Mouse (Mus musculus): ENCODE results near the gene Gpr179. TPM values are rescaled to one million over a fixed set of nuclear protein-coding genes. Genes with fewer than 3 reads are reported as not detected.
"Not testable (repeated sequence)": the region's sequence is repeated elsewhere in the genome, so short reads cannot be mapped to it uniquely, and the experiment has no call there.

Gpr179 gene
- polyA plus RNA-seq, 1 experiment from 2014 or later: 0.19 TPM

GRCm38 (mm10) chr11:97333896-97334295 lies 18.0 kb downstream of the Gpr179 start:
- Histone ChIP-seq H3K4me3 (replicated peaks; ENCODE audit: low read length) (no peak overlapping the region), H3K27me3 (replicated peaks; ENCODE audit: control insufficient read depth, insufficient read depth, low read length) (no peaks in the 10 kb centered on the region), H3K9ac (replicated peaks; ENCODE audit: low read depth, low read length) (no peak overlapping the region), H3K27ac (ENCODE audit: low read length) (no peak overlapping the region), H3K4me1 (replicated peaks; ENCODE audit: control insufficient read depth, insufficient read depth, low read length) (peaks cover 8% of the 10 kb centered on the region), H3K36me3 (ENCODE audit: control insufficient read depth, insufficient read depth) (peaks cover 6% of the 10 kb centered on the region; the same call in 1 of the 2 replicates), H3K9me3 (ENCODE audit: control insufficient read depth, low read length) (no peaks in the 10 kb centered on the region), H3K4me2 (ENCODE audit: low read length) (no peak overlapping the region)
- 67% methylated on average over 1 of the region's 1 CpGs for WGBS
- no peak for ATAC-seq

- WGBS: 52% methylated on average over 9 of the region's 9 CpGs
- Histone ChIP-seq H3K4me3 (replicated peaks; ENCODE audit: low read length) (no peak overlapping the region), H3K27ac (ENCODE audit: low read length) (no peak overlapping the region), H3K9me3 (ENCODE audit: control insufficient read depth, low read length) (no peaks in the 10 kb centered on the region), H3K9ac (replicated peaks; ENCODE audit: low read depth, low read length) (no peak overlapping the region), H3K4me1 (replicated peaks; ENCODE audit: control insufficient read depth, insufficient read depth, low read length) (no peaks in the 10 kb centered on the region), H3K4me2 (ENCODE audit: low read length) (no peak overlapping the region), H3K27me3 (replicated peaks; ENCODE audit: control insufficient read depth, insufficient read depth, low read length) (no peaks in the 10 kb centered on the region), H3K36me3 (ENCODE audit: control insufficient read depth, insufficient read depth) (peaks cover 6% of the 10 kb centered on the region; the same call in 1 of the 2 replicates)
- ATAC-seq: no peak
Observed at GRCm38 (mm10) chr11:97333044-97333443, 18.8 kb downstream of the Gpr179 start.

DNA sequence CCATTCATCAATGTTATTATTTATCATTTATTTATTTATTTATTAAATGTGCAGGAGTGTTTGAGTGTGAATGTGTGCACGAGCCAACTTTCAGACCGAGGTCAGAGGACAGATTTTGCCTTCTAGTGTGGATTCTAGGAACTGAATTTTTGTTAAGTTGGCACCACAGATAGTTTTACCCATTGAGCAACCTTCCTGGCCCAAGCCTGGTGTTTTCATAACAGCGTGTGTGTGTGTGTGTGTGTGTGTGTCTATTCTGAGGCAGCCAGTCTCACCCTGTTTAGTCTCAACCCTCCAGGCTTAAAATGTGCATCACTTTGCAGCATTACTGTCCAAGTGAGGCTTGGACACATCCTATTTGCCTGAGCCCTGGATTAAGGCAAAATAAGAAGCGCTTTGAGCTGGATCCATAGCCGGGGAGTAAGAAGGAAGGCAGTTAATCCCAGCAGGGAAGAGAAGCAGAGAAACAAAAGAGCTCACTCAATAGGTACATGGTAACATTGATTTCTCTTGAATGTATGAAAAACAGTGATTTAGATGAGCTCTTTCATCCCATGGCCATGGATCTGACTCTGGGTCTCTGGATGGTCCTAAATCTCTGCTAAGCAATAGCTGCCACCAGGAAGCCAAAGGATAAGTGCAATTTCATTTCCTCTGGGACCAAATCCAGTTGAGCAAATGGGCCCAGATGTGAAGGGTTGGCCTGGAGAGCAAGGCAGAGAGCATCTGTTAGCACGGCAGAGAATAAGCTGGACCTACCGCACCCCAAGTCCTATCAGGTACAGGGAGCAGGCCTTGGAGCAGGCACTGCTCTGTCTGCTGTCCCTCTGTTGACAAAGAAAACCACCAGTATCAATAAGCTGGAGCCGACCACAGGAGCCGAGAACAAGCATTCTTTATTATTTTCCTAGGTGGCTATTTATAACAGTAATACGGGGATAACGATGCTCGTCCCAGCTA lies 20.4 kb downstream of the Gpr179 start:
- WGBS: 54% methylated on average over 12 of the region's 12 CpGs
- Histone ChIP-seq H3K4me3 (replicated peaks; ENCODE audit: low read length) (no peak overlapping the region), H3K27ac (ENCODE audit: low read length) (no peak overlapping the region), H3K4me1 (replicated peaks; ENCODE audit: control insufficient read depth, insufficient read depth, low read length) (no peaks in the 10 kb centered on the region), H3K27me3 (replicated peaks; ENCODE audit: control insufficient read depth, insufficient read depth, low read length) (no peaks in the 10 kb centered on the region), H3K4me2 (ENCODE audit: low read length) (no peak overlapping the region), H3K36me3 (ENCODE audit: control insufficient read depth, insufficient read depth) (peaks cover 6% of the 10 kb centered on the region; the same call in 1 of the 2 replicates), H3K9ac (replicated peaks; ENCODE audit: low read depth, low read length) (no peak overlapping the region), H3K9me3 (ENCODE audit: control insufficient read depth, low read length) (no peaks in the 10 kb centered on the region)
- no peak for ATAC-seq

GRCm38 (mm10) chr11:97330315-97330714 lies 21.6 kb downstream of the Gpr179 start:
- no peaks in the 10 kb centered on the region for H3K4me1 ChIP-seq (replicated peaks; ENCODE audit: control insufficient read depth, insufficient read depth, low read length)
- H3K9ac ChIP-seq (replicated peaks; ENCODE audit: low read depth, low read length): no peak overlapping the region
- no peaks in the 10 kb centered on the region for H3K27me3 ChIP-seq (replicated peaks; ENCODE audit: control insufficient read depth, insufficient read depth, low read length)
- H3K27ac ChIP-seq (ENCODE audit: low read length): no peak overlapping the region
- no peak overlapping the region for H3K4me2 ChIP-seq (ENCODE audit: low read length)
- no peak for ATAC-seq
- 93% methylated on average over 1 of the region's 1 CpGs for WGBS
- peaks cover 13% of the 10 kb centered on the region for H3K36me3 ChIP-seq (ENCODE audit: control insufficient read depth, insufficient read depth)
- H3K9me3 ChIP-seq (ENCODE audit: control insufficient read depth, low read length): no peaks in the 10 kb centered on the region
- H3K4me3 ChIP-seq (replicated peaks; ENCODE audit: low read length): no peak overlapping the region

GRCm38 (mm10) chr11:97328148-97328547 lies 23.7 kb downstream of the Gpr179 start:
- Histone ChIP-seq H3K4me1 (replicated peaks; ENCODE audit: control insufficient read depth, insufficient read depth, low read length) (no peaks in the 10 kb centered on the region), H3K9ac (replicated peaks; ENCODE audit: low read depth, low read length) (no peak overlapping the region), H3K27me3 (replicated peaks; ENCODE audit: control insufficient read depth, insufficient read depth, low read length) (no peaks in the 10 kb centered on the region), H3K27ac (ENCODE audit: low read length) (no peak overlapping the region), H3K4me2 (ENCODE audit: low read length) (no peak overlapping the region), H3K9me3 (ENCODE audit: control insufficient read depth, low read length) (no peaks in the 10 kb centered on the region), H3K36me3 (ENCODE audit: control insufficient read depth, insufficient read depth) (peaks cover 20% of the 10 kb centered on the region), H3K4me3 (replicated peaks; ENCODE audit: low read length) (no peak overlapping the region)
- WGBS: 24% methylated on average over 9 of the region's 9 CpGs
- no peak for ATAC-seq

DNA sequence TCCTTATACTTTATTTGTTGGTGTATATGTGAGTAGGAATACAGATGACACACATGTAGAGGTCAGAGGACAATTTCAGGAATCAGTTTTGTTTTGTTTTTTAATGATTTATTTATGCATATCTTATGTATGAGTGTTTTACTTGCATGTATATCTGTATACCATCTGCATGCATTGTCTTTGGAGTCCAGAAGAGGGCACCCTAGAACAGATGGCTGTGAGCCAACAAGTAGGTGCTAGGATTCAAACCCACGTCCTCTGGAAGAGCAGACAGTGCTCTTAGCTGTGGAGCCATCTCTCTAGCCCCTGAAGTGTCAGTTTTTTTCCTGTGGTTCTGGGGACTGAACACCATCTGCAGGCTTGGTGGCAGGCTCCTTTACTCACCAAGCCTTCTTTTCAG lies 26.7 kb downstream of the Gpr179 start:
- no peak for ATAC-seq
- Histone ChIP-seq H3K36me3 (ENCODE audit: control insufficient read depth, insufficient read depth) (peaks cover 20% of the 10 kb centered on the region), H3K4me2 (ENCODE audit: low read length) (no peak overlapping the region), H3K4me1 (replicated peaks; ENCODE audit: control insufficient read depth, insufficient read depth, low read length) (no peaks in the 10 kb centered on the region), H3K27me3 (replicated peaks; ENCODE audit: control insufficient read depth, insufficient read depth, low read length) (no peaks in the 10 kb centered on the region), H3K27ac (ENCODE audit: low read length) (no peak overlapping the region), H3K9ac (replicated peaks; ENCODE audit: low read depth, low read length) (no peak overlapping the region), H3K9me3 (ENCODE audit: control insufficient read depth, low read length) (no peaks in the 10 kb centered on the region), H3K4me3 (replicated peaks; ENCODE audit: low read length) (no peak overlapping the region)
- 78% methylated on average over 1 of the region's 1 CpGs for WGBS

GRCm38 (mm10) chr11:97321894-97322600 lies 29.8 kb downstream of the Gpr179 start:
- H3K27ac ChIP-seq (ENCODE audit: low read length); H3K9me3 ChIP-seq (ENCODE audit: control insufficient read depth, low read length); H3K4me2 ChIP-seq (ENCODE audit: low read length); H3K27me3 ChIP-seq (replicated peaks; ENCODE audit: control insufficient read depth, insufficient read depth, low read length); ATAC-seq; H3K4me1 ChIP-seq (replicated peaks; ENCODE audit: control insufficient read depth, insufficient read depth, low read length); H3K4me3 ChIP-seq (replicated peaks; ENCODE audit: low read length); H3K9ac ChIP-seq (replicated peaks; ENCODE audit: low read depth, low read length): not testable (repeated sequence)
- WGBS: 86% methylated on average over 8 of the region's 8 CpGs
- peaks cover 14% of the 10 kb centered on the region for H3K36me3 ChIP-seq (ENCODE audit: control insufficient read depth, insufficient read depth)

DNA sequence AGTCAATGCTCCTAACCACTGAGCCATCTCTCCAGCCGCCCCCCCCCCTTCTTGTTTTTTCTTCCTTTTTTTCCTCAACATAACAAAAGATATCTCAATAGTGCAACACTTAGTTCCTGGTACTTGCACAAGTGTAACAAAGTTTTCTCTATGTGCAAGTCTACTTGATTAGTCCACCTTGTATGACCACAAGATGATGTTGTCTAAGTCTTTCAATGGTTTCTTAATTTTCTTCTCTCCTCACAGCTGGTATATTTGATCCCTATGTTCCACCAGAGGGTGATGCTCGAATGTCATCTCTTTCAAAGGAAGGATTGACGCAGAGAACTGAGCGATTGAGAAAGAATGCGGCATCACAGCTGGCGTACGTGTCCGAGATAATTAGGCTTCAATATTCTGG lies 30.7 kb downstream of the Gpr179 start:
- no peak overlapping the region for H3K4me3 ChIP-seq (replicated peaks; ENCODE audit: low read length)
- no peak overlapping the region for H3K27ac ChIP-seq (ENCODE audit: low read length)
- H3K4me1 ChIP-seq (replicated peaks; ENCODE audit: control insufficient read depth, insufficient read depth, low read length): no peaks in the 10 kb centered on the region
- H3K36me3 ChIP-seq (ENCODE audit: control insufficient read depth, insufficient read depth): peaks cover 14% of the 10 kb centered on the region
- no peak for ATAC-seq
- no peaks in the 10 kb centered on the region for H3K27me3 ChIP-seq (replicated peaks; ENCODE audit: control insufficient read depth, insufficient read depth, low read length)
- no peak overlapping the region for H3K4me2 ChIP-seq (ENCODE audit: low read length)
- H3K9me3 ChIP-seq (ENCODE audit: control insufficient read depth, low read length): no peaks in the 10 kb centered on the region
- no peak overlapping the region for H3K9ac ChIP-seq (replicated peaks; ENCODE audit: low read depth, low read length)
- 92% methylated on average over 7 of the region's 8 CpGs for WGBS
